Mouse (Mus musculus) forebrain, embryonic 11.5 days (tissue): ENCODE results near the gene Tbxa2r. TPM values are rescaled to one million over a fixed set of nuclear protein-coding genes. Genes with fewer than 3 reads are reported as not detected.

Source experiments
- ATAC-seq: fragments of 200-750 bp; cut with Nextera tagmentation; replicated peaks from 2 replicates; pipeline ENCODE4 v1.8.0; 2017; ENCODE audit warnings: moderate TSS enrichment; ENCODE audit not compliant: low FRiP score
- DNase-seq: peaks from one replicate; pipeline ENCODE4 v3.0.0-alpha.2; 2017; ENCODE audit warnings: low spot score
- H3K27ac ChIP-seq: fragments of 300-500 bp; sonication (generic); 2 replicates; pipeline ENCODE4 v1.5.1; 2014; ENCODE audit warnings: low read depth, low read length
- H3K27me3 ChIP-seq: fragments of 300-500 bp; sonication (generic); 2 replicates; pipeline ENCODE4 v1.6.1; 2014; ENCODE audit warnings: mild to moderate bottlenecking, low read length, mixed read lengths; ENCODE audit not compliant: control insufficient read depth, insufficient read depth
- H3K36me3 ChIP-seq: fragments of 300-500 bp; sonication (generic); 2 replicates; pipeline ENCODE4 v1.6.1; 2014; ENCODE audit warnings: mild to moderate bottlenecking, low read length, moderate library complexity, mixed read lengths; ENCODE audit not compliant: control insufficient read depth, insufficient read depth
- H3K4me1 ChIP-seq: fragments of 300-500 bp; sonication (generic); replicated peaks from 2 replicates; pipeline ENCODE4 v1.6.1; 2014; ENCODE audit warnings: low read length, mixed read lengths; ENCODE audit not compliant: control insufficient read depth, insufficient read depth
- H3K4me2 ChIP-seq: fragments of 300-500 bp; sonication (generic); 2 replicates; pipeline ENCODE4 v1.6.1; 2014; ENCODE audit warnings: low read depth, mild to moderate bottlenecking, low read length, moderate library complexity, mixed read lengths; ENCODE audit not compliant: severe bottlenecking
- H3K4me3 ChIP-seq: fragments of 300-500 bp; sonication (generic); 2 replicates; pipeline ENCODE4 v1.5.1; 2014; ENCODE audit warnings: low read depth, low read length
- H3K9ac ChIP-seq: fragments of 300-500 bp; sonication (generic); 2 replicates; pipeline ENCODE4 v1.6.1; 2014; ENCODE audit warnings: low read length
- H3K9me3 ChIP-seq: fragments of 300-500 bp; sonication (generic); 2 replicates; pipeline ENCODE4 v1.6.1; 2016; ENCODE audit warnings: low read length, mixed read lengths; ENCODE audit not compliant: control insufficient read depth
- WGBS: fragments of 180-500 bp; shearing (Covaris S2); extraction: QIAGEN DNeasy Blood & Tissue Kit; methylation state at CpG from one replicate; pipeline ENCODE4 v1.1.7; 2014; 5-methylcytosine and 5-hydroxymethylcytosine counted together
- polyA plus RNA-seq: library from polyadenylated mRNA; unstranded; fragments of >200 nt; fragmentation: Nextera tagmentation; extraction: Ambion mirVana; gene quantifications from 2 replicates; pipeline ENCODE4 v1.2.1, GENCODE M21; 2014

Tbxa2r gene
- polyA plus RNA-seq, 1 experiment from 2014 or later, result 2.6 TPM

- Histone ChIP-seq H3K4me3 (no peak overlapping the region), H3K9ac (no peak overlapping the region), H3K4me1 (peaks cover 18% of the 10 kb centered on the region), H3K36me3 (peaks cover 3% of the 10 kb centered on the region; the same call in 1 of the 2 replicates), H3K27me3 (no peaks in the 10 kb centered on the region), H3K27ac (no peak overlapping the region), H3K9me3 (no peaks in the 10 kb centered on the region), H3K4me2 (no peak overlapping the region)
- ATAC-seq (no peak), DNase-seq (no peak)
- 88% methylated on average over 6 of the region's 6 CpGs for WGBS
These were observed 51.4 kb downstream of the Tbxa2r start for GRCm38 (mm10) chr10:81379809-81380378.

DNA sequence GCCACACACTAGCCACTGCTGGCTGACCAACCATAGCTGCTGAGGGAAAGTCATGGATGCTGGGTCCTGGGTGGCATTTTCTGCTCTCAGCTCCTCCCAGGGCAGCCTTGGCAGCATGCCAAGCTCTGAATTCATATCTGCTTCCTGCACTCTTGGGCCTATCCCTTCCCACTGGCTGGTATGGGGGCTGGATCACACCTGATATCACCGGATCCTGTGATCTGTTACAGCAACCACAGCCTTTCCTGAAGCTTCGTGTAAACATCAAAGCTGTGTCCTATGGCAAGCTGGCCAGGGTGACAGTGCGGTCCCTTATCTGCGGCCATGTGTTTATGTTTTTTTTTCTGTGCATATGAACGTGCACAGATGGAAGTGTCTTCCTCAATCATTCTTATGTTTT is 53.5 kb downstream of the Tbxa2r start:
- Histone ChIP-seq H3K27ac (no peak overlapping the region), H3K36me3 (no peaks in the 10 kb centered on the region; the same call in 1 of the 2 replicates), H3K4me1 (peaks cover 14% of the 10 kb centered on the region), H3K9ac (0 out of 2 replicates have a peak overlapping the region, but pooled peaks have one; percentile 12), H3K27me3 (no peaks in the 10 kb centered on the region), H3K4me3 (no peak overlapping the region), H3K9me3 (no peaks in the 10 kb centered on the region), H3K4me2 (no peak overlapping the region)
- ATAC-seq (no peak), DNase-seq (no peak)
- WGBS, result 88% methylated on average over 5 of the region's 5 CpGs

DNA sequence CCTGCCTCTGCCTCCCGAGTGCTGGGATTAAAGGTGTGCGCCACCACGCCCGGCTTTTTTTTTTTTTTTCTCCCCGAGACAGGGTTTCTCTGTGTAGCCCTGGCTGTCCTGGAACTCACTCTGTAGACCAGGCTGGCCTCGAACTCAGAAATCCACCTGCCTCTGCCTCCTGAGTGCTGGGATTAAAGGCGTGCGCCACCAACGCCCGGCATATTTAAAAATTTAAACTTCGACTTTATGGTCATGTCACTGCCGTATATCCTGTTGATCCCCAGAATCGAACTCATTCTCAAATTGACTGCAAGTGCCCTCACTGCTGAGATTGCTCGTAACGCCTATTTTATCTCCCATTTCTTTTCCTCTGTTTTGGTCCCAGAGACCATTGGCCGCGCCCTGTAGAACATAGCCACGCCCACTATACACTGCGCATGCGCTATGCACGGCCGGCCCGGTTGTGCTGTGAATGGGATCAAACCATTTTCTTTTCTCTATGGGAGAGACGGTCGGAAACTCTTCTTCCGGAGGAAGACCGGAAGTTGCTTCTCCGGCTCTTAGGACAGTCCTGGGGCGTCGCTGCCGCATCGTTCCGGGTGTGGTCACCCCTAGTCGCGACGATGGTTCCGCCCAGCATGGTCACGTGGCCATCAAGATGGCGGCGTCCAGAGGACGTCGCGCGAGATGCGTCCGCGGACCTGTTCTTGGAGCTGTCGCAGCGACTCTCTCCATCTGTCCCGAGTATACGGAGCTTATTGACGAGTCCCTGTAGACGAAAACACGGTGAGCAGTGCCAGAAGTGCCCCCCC is 55.5 kb downstream of the Tbxa2r start, which contains the start of the genes Dohh and Gm48551:
TSS of gene Dohh (plus strand) at position 627 of the 803 bp plus-strand sequence.
TSS of gene Gm48551 (plus strand) at position 665 of the 803 bp plus-strand sequence.
- peaks cover 2% of the 10 kb centered on the region; the same call in 1 of the 2 replicates for H3K36me3 ChIP-seq
- peak; percentile 97 for DNase-seq

DNA sequence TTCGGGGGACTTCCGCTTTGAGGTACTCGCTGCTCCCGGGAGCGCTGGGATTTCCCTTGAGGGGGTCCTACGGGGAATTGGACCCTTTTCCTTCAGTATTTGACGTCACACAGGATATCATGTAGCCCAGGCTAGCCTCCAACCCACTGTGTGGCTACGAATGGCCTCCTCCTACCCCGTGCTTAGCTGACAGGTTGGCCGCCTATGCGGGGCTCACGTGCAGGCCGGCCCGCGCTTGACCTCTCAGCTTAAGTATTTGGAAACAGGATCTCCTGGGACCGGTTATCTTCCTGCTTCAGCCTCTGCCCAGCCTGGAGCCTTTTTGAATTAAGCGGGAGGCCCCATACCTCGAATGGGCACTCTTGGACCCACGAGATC is 56.1 kb downstream of the Tbxa2r start:
- Histone ChIP-seq H3K27ac (peak overlapping the region; percentile 64), H3K4me3 (peak overlapping the region; percentile 90), H3K4me2 (peak overlapping the region; percentile 94), H3K9me3 (no peaks in the 10 kb centered on the region), H3K36me3 (peaks cover 2% of the 10 kb centered on the region; the same call in 1 of the 2 replicates), H3K4me1 (peaks cover 7% of the 10 kb centered on the region), H3K27me3 (no peaks in the 10 kb centered on the region), H3K9ac (peak overlapping the region; percentile 79)
- under 1% methylated on average over 19 of the region's 19 CpGs for WGBS
- DNase-seq (no peak), ATAC-seq (0 out of 2 replicates have a peak, but pooled peaks have one; percentile 11)

More for the DNA sequence above, 55.5 kb downstream of the Tbxa2r start, which contains the start of the genes Dohh and Gm48551:
- peak; percentile 95 for ATAC-seq
- Histone ChIP-seq H3K4me2 (peak within 1 kb of the TSS; percentile 94), H3K27me3 (no peaks in the 10 kb centered on the region), H3K4me1 (peaks cover 7% of the 10 kb centered on the region), H3K27ac (peak within 1 kb of the TSS; percentile 64), H3K9ac (peak within 1 kb of the TSS; percentile 79), H3K4me3 (peak within 1 kb of the TSS; percentile 90), H3K9me3 (no peaks in the 10 kb centered on the region)
- WGBS, result 5% methylated on average over 50 of the region's 54 CpGs

Other genes with a start within 250 kb of the Tbxa2r start
- 0.33 and 0.49 TPM in 2 replicates for gene Creb3l3, start 229.9 kb upstream of the Tbxa2r start, polyA plus RNA-seq
- 212 and 232 TPM in 2 replicates for gene Map2k2, start 222.8 kb upstream of the Tbxa2r start, polyA plus RNA-seq
- gene Zbtb7a, start 193.5 kb upstream of the Tbxa2r start, polyA plus RNA-seq, result 8.8 and 10.1 TPM in 2 replicates
- 54.0 and 65.0 TPM in 2 replicates for gene Pias4, start 160.8 kb upstream of the Tbxa2r start, polyA plus RNA-seq
- gene Eef2, start 152.1 kb upstream of the Tbxa2r start, polyA plus RNA-seq, result 467 and 501 TPM in 2 replicates
- 54.8 and 59.3 TPM in 2 replicates for gene Dapk3, start 145.7 kb upstream of the Tbxa2r start, polyA plus RNA-seq
- gene 4930442H23Rik, start 144.9 kb upstream of the Tbxa2r start, polyA plus RNA-seq, result not detected in 2 replicates
- not detected in 2 replicates for gene Nmrk2, start 126.7 kb upstream of the Tbxa2r start, polyA plus RNA-seq
- 20.9 and 23.2 TPM in 2 replicates for gene Atcay, start 97.9 kb upstream of the Tbxa2r start, polyA plus RNA-seq
- 5.3 and 6.4 TPM in 2 replicates for gene Zfr2, start 95.6 kb upstream of the Tbxa2r start, polyA plus RNA-seq
- gene Matk, start 75.8 kb upstream of the Tbxa2r start, polyA plus RNA-seq, result 2.6 and 4.0 TPM in 2 replicates
- gene Mrpl54, start 61.8 kb upstream of the Tbxa2r start, polyA plus RNA-seq, result 147 and 154 TPM in 2 replicates
- gene Apba3, start 61.8 kb upstream of the Tbxa2r start, polyA plus RNA-seq, result 36.2 and 42.0 TPM in 2 replicates
- gene Tjp3, start 37.1 kb upstream of the Tbxa2r start, polyA plus RNA-seq, result 10.1 and 11.9 TPM in 2 replicates
- 74.1 and 74.9 TPM in 2 replicates for gene Pip5k1c, start 35.8 kb upstream of the Tbxa2r start, polyA plus RNA-seq
- 51.2 and 53.2 TPM in 2 replicates for gene Cactin, start 7.6 kb upstream of the Tbxa2r start, polyA plus RNA-seq
- gene Gipc3, start 14.5 kb downstream of the Tbxa2r start, polyA plus RNA-seq, result 0.07 TPM in 1 of 2 replicates, not detected in the other
- 109 and 111 TPM in 2 replicates for gene Hmg20b, start 21.7 kb downstream of the Tbxa2r start, polyA plus RNA-seq
- gene Mfsd12, start 28.8 kb downstream of the Tbxa2r start, polyA plus RNA-seq, result 4.5 and 4.7 TPM in 2 replicates
- gene 4930404N11Rik, start 37.1 kb downstream of the Tbxa2r start, polyA plus RNA-seq, result 0.15 and 0.40 TPM in 2 replicates
- 132 and 144 TPM in 2 replicates for gene Fzr1, start 49.8 kb downstream of the Tbxa2r start, polyA plus RNA-seq
- 61.0 and 66.3 TPM in 2 replicates for gene Dohh, start 55.7 kb downstream of the Tbxa2r start, polyA plus RNA-seq
- 3.0 and 3.5 TPM in 2 replicates for gene Gm48551, start 55.7 kb downstream of the Tbxa2r start, polyA plus RNA-seq
- gene Gm48552, start 60.3 kb downstream of the Tbxa2r start, polyA plus RNA-seq, result 1.1 and 3.0 TPM in 2 replicates
- gene Smim24, start 64.3 kb downstream of the Tbxa2r start, polyA plus RNA-seq, result 2.8 and 3.3 TPM in 2 replicates
- gene Nfic, start 126.9 kb downstream of the Tbxa2r start, polyA plus RNA-seq, result 10.5 and 10.8 TPM in 2 replicates
- gene Celf5, start 154.0 kb downstream of the Tbxa2r start, polyA plus RNA-seq, result 9.7 and 19.6 TPM in 2 replicates
- 71.8 and 72.3 TPM in 2 replicates for gene Ncln, start 167.7 kb downstream of the Tbxa2r start, polyA plus RNA-seq
- 0.36 and 0.68 TPM in 2 replicates for gene S1pr4, start 171.4 kb downstream of the Tbxa2r start, polyA plus RNA-seq
- 0.45 and 0.68 TPM in 2 replicates for gene Gna15, start 195.5 kb downstream of the Tbxa2r start, polyA plus RNA-seq
- 77.1 and 84.5 TPM in 2 replicates for gene Gna11, start 216.5 kb downstream of the Tbxa2r start, polyA plus RNA-seq
- 324 and 355 TPM in 2 replicates for gene Aes, start 230.8 kb downstream of the Tbxa2r start, polyA plus RNA-seq
- 7.2 and 8.1 TPM in 2 replicates for gene Tle2, start 245.8 kb downstream of the Tbxa2r start, polyA plus RNA-seq